Mouse (Mus musculus) neural tube, embryonic 11.5 days (tissue): Measurements from ENCODE around the gene Ak5. TPM values are rescaled to one million over a fixed set of nuclear protein-coding genes. Genes with fewer than 3 reads are reported as not detected.

Experiments used
- ATAC-seq: fragments of 200-750 bp; cut with Nextera tagmentation; 2 replicates; pipeline ENCODE4 v1.8.0; 2017; ENCODE audit warnings: moderate number of reproducible peaks, mild to moderate bottlenecking, moderate TSS enrichment, moderate library complexity; ENCODE audit not compliant: insufficient read depth, low FRiP score, low TSS enrichment
- DNase-seq: peaks from one replicate; pipeline ENCODE4 v3.0.0-alpha.2; 2015; ENCODE audit warnings: low spot score
- H3K27ac ChIP-seq: fragments of 300-500 bp; sonication (generic); 2 replicates; pipeline ENCODE4 v1.5.1; 2014; ENCODE audit warnings: low read depth, mild to moderate bottlenecking, low read length
- H3K27me3 ChIP-seq: fragments of 300-500 bp; sonication (generic); 2 replicates; pipeline ENCODE4 v1.6.1; 2014; ENCODE audit warnings: mild to moderate bottlenecking, low read length, mixed read lengths; ENCODE audit not compliant: control insufficient read depth, insufficient read depth
- H3K36me3 ChIP-seq: fragments of 300-500 bp; sonication (generic); 2 replicates; pipeline ENCODE4 v1.6.1; 2014; ENCODE audit warnings: mild to moderate bottlenecking, low read length, moderate library complexity, mixed read lengths; ENCODE audit not compliant: control insufficient read depth, insufficient read depth
- H3K4me1 ChIP-seq: fragments of 300-500 bp; sonication (generic); 2 replicates; pipeline ENCODE4 v1.6.1; 2014; ENCODE audit warnings: low read length, mixed read lengths; ENCODE audit not compliant: control insufficient read depth, insufficient read depth
- H3K4me2 ChIP-seq: fragments of 300-500 bp; sonication (generic); 2 replicates; pipeline ENCODE4 v1.6.1; 2014; ENCODE audit warnings: low read depth, mild to moderate bottlenecking, moderate library complexity
- H3K4me3 ChIP-seq: fragments of 300-500 bp; sonication (generic); 2 replicates; pipeline ENCODE4 v1.5.1; 2014; ENCODE audit warnings: low read depth, low read length
- H3K9ac ChIP-seq: fragments of 300-500 bp; sonication (generic); 2 replicates; pipeline ENCODE4 v1.6.1; 2014; ENCODE audit warnings: mild to moderate bottlenecking, low read length
- H3K9me3 ChIP-seq: fragments of 300-500 bp; sonication (generic); 2 replicates; pipeline ENCODE4 v1.6.1; 2016; ENCODE audit warnings: low read length; ENCODE audit not compliant: control insufficient read depth
- WGBS: fragments of 180-500 bp; shearing (Covaris S2); extraction: QIAGEN DNeasy Blood & Tissue Kit; methylation state at CpG from one replicate; pipeline ENCODE4 v1.1.7; 2014; 5-methylcytosine and 5-hydroxymethylcytosine counted together
- polyA plus RNA-seq: library from polyadenylated mRNA; unstranded; fragments of >200 nt; fragmentation: Nextera tagmentation; extraction: Ambion mirVana; gene quantifications from 2 replicates; pipeline ENCODE4 v1.2.1, GENCODE M21; 2014

The Ak5 gene
- polyA plus RNA-seq, 1 experiment from 2014 or later: 1.4 TPM

DNA sequence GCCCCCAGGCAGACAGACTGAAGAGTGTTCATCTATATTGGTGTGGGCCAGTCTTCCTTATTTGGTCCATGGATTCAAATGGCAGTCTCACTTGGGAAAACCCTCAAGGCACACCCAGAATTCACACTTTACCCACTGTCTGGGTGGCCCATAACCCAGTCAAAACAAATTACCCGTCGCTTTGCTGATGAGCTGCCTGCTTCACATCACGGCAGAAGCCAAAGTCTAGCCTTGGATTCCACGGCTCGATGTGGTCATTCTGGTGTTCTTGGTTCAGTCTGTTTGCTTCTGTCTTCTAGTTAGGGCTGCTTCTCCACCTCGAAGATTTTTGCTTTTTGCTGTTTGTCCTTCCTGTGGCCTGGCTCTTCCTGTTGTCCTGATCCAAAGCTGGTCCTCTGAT is 175.9 kb downstream of the Ak5 start:
- Histone ChIP-seq H3K9ac (no peak overlapping the region), H3K36me3 (no peaks in the 10 kb centered on the region), H3K9me3 (no peaks in the 10 kb centered on the region), H3K4me2 (no peak overlapping the region), H3K4me3 (no peak overlapping the region), H3K27ac (no peak overlapping the region), H3K4me1 (no peaks in the 10 kb centered on the region), H3K27me3 (no peaks in the 10 kb centered on the region)
- DNase-seq (no peak), ATAC-seq (no peak)
- WGBS: 74% methylated on average over 6 of the region's 6 CpGs

DNA sequence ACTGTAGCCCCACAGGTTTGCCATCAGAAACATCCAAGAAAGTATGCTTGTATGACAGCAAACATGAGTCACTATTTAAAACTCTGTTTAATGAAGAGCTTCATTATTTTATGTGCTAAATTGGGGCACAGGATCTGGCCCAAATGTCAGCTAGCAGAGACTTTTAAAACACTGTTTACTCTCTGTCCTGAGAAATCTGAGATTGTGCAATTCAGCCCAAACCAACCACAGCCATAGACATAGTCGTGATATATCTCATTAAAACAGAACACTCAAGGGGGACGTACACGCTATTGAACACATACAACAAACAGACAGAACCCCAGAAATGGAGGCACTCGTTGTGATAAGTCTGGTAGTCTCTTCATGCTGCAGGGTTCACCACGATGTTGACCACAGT is 177.7 kb downstream of the Ak5 start:
- H3K27ac ChIP-seq: no peak overlapping the region
- no peaks in the 10 kb centered on the region for H3K27me3 ChIP-seq
- ATAC-seq (no peak), DNase-seq (no peak)
- no peak overlapping the region for H3K9ac ChIP-seq
- H3K4me1 ChIP-seq: no peaks in the 10 kb centered on the region
- no peaks in the 10 kb centered on the region for H3K36me3 ChIP-seq
- no peak overlapping the region for H3K4me2 ChIP-seq
- H3K4me3 ChIP-seq: no peak overlapping the region
- 87% methylated on average over 5 of the region's 5 CpGs for WGBS
- no peaks in the 10 kb centered on the region for H3K9me3 ChIP-seq

- ATAC-seq (no peak), DNase-seq (no peak)
- WGBS: 88% methylated on average over 4 of the region's 4 CpGs
Measured at GRCm38 (mm10) chr3:152488964-152489363, 179.2 kb downstream of the Ak5 start.

DNA sequence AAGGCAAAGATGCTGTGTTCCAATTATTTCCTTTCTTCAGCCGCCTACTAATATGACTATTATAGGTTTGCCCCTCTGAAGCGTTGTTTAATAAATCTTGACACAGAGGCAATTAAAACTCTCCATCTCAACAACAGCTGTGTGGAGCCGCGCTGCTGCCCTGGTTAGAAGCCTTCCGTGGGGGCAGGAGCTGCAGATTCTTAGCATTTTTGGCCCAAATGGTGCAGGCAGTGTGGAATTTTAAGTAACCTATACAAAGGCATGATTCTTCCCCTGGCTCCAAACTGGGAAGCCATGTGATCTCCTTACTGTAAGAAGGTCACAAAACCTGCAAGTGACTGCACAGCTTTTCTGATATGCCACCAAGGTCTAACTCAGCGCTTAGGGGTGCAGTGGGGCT is 184.0 kb downstream of the Ak5 start:
- Histone ChIP-seq H3K9me3 (no peaks in the 10 kb centered on the region), H3K4me1 (no peaks in the 10 kb centered on the region), H3K4me3 (no peak overlapping the region), H3K27me3 (no peaks in the 10 kb centered on the region), H3K9ac (no peak overlapping the region), H3K36me3 (no peaks in the 10 kb centered on the region), H3K4me2 (no peak overlapping the region), H3K27ac (no peak overlapping the region)
- 65% methylated on average over 6 of the region's 6 CpGs for WGBS
- ATAC-seq (no peak), DNase-seq (no peak)

More at GRCm38 (mm10) chr3:152488964-152489363, 179.2 kb downstream of the Ak5 start:
- H3K36me3 ChIP-seq: no peaks in the 10 kb centered on the region
- H3K27me3 ChIP-seq: no peaks in the 10 kb centered on the region
- no peak overlapping the region for H3K4me2 ChIP-seq
- H3K27ac ChIP-seq: no peak overlapping the region
- no peaks in the 10 kb centered on the region for H3K9me3 ChIP-seq
- no peak overlapping the region for H3K4me3 ChIP-seq
- H3K4me1 ChIP-seq: no peaks in the 10 kb centered on the region
- no peak overlapping the region for H3K9ac ChIP-seq

DNA sequence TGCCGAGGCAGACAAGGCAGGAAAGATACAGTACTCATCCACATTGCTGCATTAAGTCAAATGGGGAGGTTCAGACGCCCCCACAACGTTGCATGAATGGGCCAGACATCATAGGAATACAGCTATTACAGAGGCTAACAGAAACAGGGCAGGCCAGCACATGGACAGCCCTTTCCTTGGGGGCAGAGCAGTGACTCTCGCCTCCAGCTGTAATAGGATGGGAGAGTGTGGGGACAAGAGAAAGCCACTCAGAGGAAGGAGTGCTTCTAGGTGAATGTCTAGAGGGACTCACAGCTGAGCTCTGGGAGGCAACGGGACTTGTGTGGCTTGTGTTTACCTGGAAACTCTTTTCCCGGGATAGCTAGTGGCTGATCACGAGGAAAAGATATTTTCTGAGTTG is 184.4 kb downstream of the Ak5 start:
- Histone ChIP-seq H3K9me3 (no peaks in the 10 kb centered on the region), H3K4me1 (no peaks in the 10 kb centered on the region), H3K9ac (no peak overlapping the region), H3K27ac (0 out of 2 replicates have a peak overlapping the region, but pooled peaks have one; percentile 8), H3K36me3 (no peaks in the 10 kb centered on the region), H3K27me3 (no peaks in the 10 kb centered on the region), H3K4me2 (no peak overlapping the region), H3K4me3 (no peak overlapping the region)
- WGBS: 54% methylated on average over 7 of the region's 7 CpGs
- ATAC-seq: no peak
- DNase-seq: no peak

GRCm38 (mm10) chr3:152482182-152482581 is 186.0 kb downstream of the Ak5 start:
- Histone ChIP-seq H3K9ac (no peak overlapping the region), H3K4me2 (no peak overlapping the region), H3K27ac (no peak overlapping the region), H3K36me3 (no peaks in the 10 kb centered on the region), H3K27me3 (no peaks in the 10 kb centered on the region), H3K9me3 (no peaks in the 10 kb centered on the region), H3K4me1 (no peaks in the 10 kb centered on the region; the same call in 1 of the 2 replicates), H3K4me3 (no peak overlapping the region)
- WGBS: 87% methylated on average over 8 of the region's 8 CpGs
- no peak for ATAC-seq
- DNase-seq: no peak

GRCm38 (mm10) chr3:152480336-152480735 is 187.8 kb downstream of the Ak5 start:
- Histone ChIP-seq H3K4me1 (no peaks in the 10 kb centered on the region; the same call in 1 of the 2 replicates), H3K27me3 (no peaks in the 10 kb centered on the region), H3K27ac (no peak overlapping the region), H3K9me3 (no peaks in the 10 kb centered on the region), H3K4me3 (no peak overlapping the region), H3K4me2 (no peak overlapping the region), H3K9ac (no peak overlapping the region), H3K36me3 (no peaks in the 10 kb centered on the region)
- 93% methylated on average over 6 of the region's 6 CpGs for WGBS
- no peak for DNase-seq
- no peak for ATAC-seq

- Histone ChIP-seq H3K27me3 (no peaks in the 10 kb centered on the region), H3K4me3 (peak overlapping the region; percentile 27), H3K4me2 (peak overlapping the region; percentile 45), H3K4me1 (no peaks in the 10 kb centered on the region; the same call in 1 of the 2 replicates), H3K27ac (no peak overlapping the region), H3K9ac (peak overlapping the region; percentile 18; the same call in 1 of the 2 replicates), H3K9me3 (no peaks in the 10 kb centered on the region), H3K36me3 (no peaks in the 10 kb centered on the region)
- DNase-seq (peak; percentile 56), ATAC-seq (peak; percentile 62)
- WGBS: 4% methylated on average over 11 of the region's 16 CpGs
Measured at GRCm38 (mm10) chr3:152478599-152479435, 189.3 kb downstream of the Ak5 start.
